Mouse (Mus musculus): Measurements from ENCODE around the gene Pced1b. TPM values are rescaled to one million over a fixed set of nuclear protein-coding genes. Genes with fewer than 3 reads are reported as not detected.
"Not testable (repeated sequence)": the region's sequence is repeated elsewhere in the genome, so short reads cannot be mapped to it uniquely, and the experiment has no call there.

Gene Pced1b
- total and polyA plus RNA-seq, 3 experiments = 6.6 to 41.1 (median 8.8) TPM

GRCm38 (mm10) chr15:97378061-97378460 lies 131.2 kb downstream of the Pced1b start:
- no peak for TF ChIP-seq POLR2AphosphoS5 (IDR thresholded peaks at IDR 0.05; ENCODE audit: insufficient replicate concordance, low read depth, low read length)
- TF ChIP-seq TAL1 (conservative IDR thresholded peaks at IDR 0.05; ENCODE audit: low read depth, low read length) = no peak
- TF ChIP-seq GATA2 (IDR thresholded peaks at IDR 0.05; ENCODE audit: borderline replicate concordance, low read depth, low read length) = no peak
- no peak for TF ChIP-seq CTCF (IDR thresholded peaks at IDR 0.05; ENCODE audit: low read depth, low read length)
- no peak for TF ChIP-seq GATA1 (IDR thresholded peaks at IDR 0.05; ENCODE audit: borderline replicate concordance, low read length)
- H3K4me1 ChIP-seq (ENCODE audit: insufficient read depth, low read depth, low read length) = peaks cover 84% of the 10 kb centered on the region
- peaks cover 28% of the 10 kb centered on the region for H3K36me3 ChIP-seq (replicated peaks)
- DNase-seq (ENCODE audit: low spot score) = no peak
- no peaks in the 10 kb centered on the region for H3K9me3 ChIP-seq (replicated peaks)
- no peak for ATAC-seq (ENCODE audit: extremely low read depth, insufficient number of reproducible peaks, low FRiP score, poor library complexity, severe bottlenecking)
- no peaks in the 10 kb centered on the region for H3K27me3 ChIP-seq (ENCODE audit: insufficient read depth, low read length)
- no peak overlapping the region; the same call in 1 of the 2 replicates for H3K4me3 ChIP-seq (ENCODE audit: low read depth, low read length)

- Histone ChIP-seq H3K4me1 (ENCODE audit: insufficient read depth, low read depth, low read length) (peaks cover 83% of the 10 kb centered on the region), H3K36me3 (replicated peaks) (peaks cover 38% of the 10 kb centered on the region), H3K9me3 (replicated peaks) (no peaks in the 10 kb centered on the region), H3K4me3 (ENCODE audit: low read depth, low read length) (peak overlapping the region; percentile 69), H3K27me3 (ENCODE audit: insufficient read depth, low read length) (no peaks in the 10 kb centered on the region)
- TF ChIP-seq GATA2 (IDR thresholded peaks at IDR 0.05; ENCODE audit: borderline replicate concordance, low read depth, low read length) (no peak), TAL1 (conservative IDR thresholded peaks at IDR 0.05; ENCODE audit: low read depth, low read length) (peak; percentile 98), CTCF (IDR thresholded peaks at IDR 0.05; ENCODE audit: low read depth, low read length) (no peak)
- peak; percentile 65 for DNase-seq (ENCODE audit: low spot score)
- peak; percentile 86 for ATAC-seq (ENCODE audit: extremely low read depth, insufficient number of reproducible peaks, low FRiP score, poor library complexity, severe bottlenecking)
These were observed 132.8 kb downstream of the Pced1b start for GRCm38 (mm10) chr15:97379489-97380304.

- peaks cover 58% of the 10 kb centered on the region for H3K4me1 ChIP-seq (ENCODE audit: insufficient read depth, low read depth, low read length)
- peaks cover 53% of the 10 kb centered on the region for H3K36me3 ChIP-seq (replicated peaks)
These were observed 135.7 kb downstream of the Pced1b start for GRCm38 (mm10) chr15:97382567-97382966.

GRCm38 (mm10) chr15:97383523-97384141 lies 136.7 kb downstream of the Pced1b start:
- ATAC-seq (ENCODE audit: extremely low read depth, insufficient number of reproducible peaks, low FRiP score, poor library complexity, severe bottlenecking) = no peak
- Histone ChIP-seq H3K36me3 (replicated peaks) (peaks cover 57% of the 10 kb centered on the region), H3K27me3 (ENCODE audit: insufficient read depth, low read length) (no peaks in the 10 kb centered on the region), H3K9me3 (replicated peaks) (no peaks in the 10 kb centered on the region), H3K4me3 (ENCODE audit: low read depth, low read length) (no peak overlapping the region; the same call in 1 of the 2 replicates), H3K4me1 (ENCODE audit: insufficient read depth, low read depth, low read length) (peaks cover 50% of the 10 kb centered on the region)
- DNase-seq (ENCODE audit: low spot score) = no peak
- TF ChIP-seq POLR2AphosphoS5 (IDR thresholded peaks at IDR 0.05; ENCODE audit: insufficient replicate concordance, low read depth, low read length) (no peak), GATA1 (IDR thresholded peaks at IDR 0.05; ENCODE audit: borderline replicate concordance, low read length) (no peak), GATA2 (IDR thresholded peaks at IDR 0.05; ENCODE audit: borderline replicate concordance, low read depth, low read length) (no peak), CTCF (IDR thresholded peaks at IDR 0.05; ENCODE audit: low read depth, low read length) (no peak), TAL1 (conservative IDR thresholded peaks at IDR 0.05; ENCODE audit: low read depth, low read length) (no peak)

More at GRCm38 (mm10) chr15:97382567-97382966, 135.7 kb downstream of the Pced1b start:
- no peak for TF ChIP-seq GATA2 (IDR thresholded peaks at IDR 0.05; ENCODE audit: borderline replicate concordance, low read depth, low read length)
- no peak for TF ChIP-seq POLR2AphosphoS5 (IDR thresholded peaks at IDR 0.05; ENCODE audit: insufficient replicate concordance, low read depth, low read length)
- TF ChIP-seq TAL1 (conservative IDR thresholded peaks at IDR 0.05; ENCODE audit: low read depth, low read length) = no peak
- TF ChIP-seq CTCF (IDR thresholded peaks at IDR 0.05; ENCODE audit: low read depth, low read length) = no peak
- TF ChIP-seq GATA1 (IDR thresholded peaks at IDR 0.05; ENCODE audit: borderline replicate concordance, low read length) = no peak
- no peak overlapping the region for H3K4me3 ChIP-seq (ENCODE audit: low read depth, low read length)
- no peaks in the 10 kb centered on the region for H3K9me3 ChIP-seq (replicated peaks)
- DNase-seq (ENCODE audit: low spot score) (no peak), ATAC-seq (ENCODE audit: extremely low read depth, insufficient number of reproducible peaks, low FRiP score, poor library complexity, severe bottlenecking) (no peak)
- no peaks in the 10 kb centered on the region for H3K27me3 ChIP-seq (ENCODE audit: insufficient read depth, low read length)

GRCm38 (mm10) chr15:97384170-97385018 lies 137.5 kb downstream of the Pced1b start:
- H3K27me3 ChIP-seq (ENCODE audit: insufficient read depth, low read length) = no peaks in the 10 kb centered on the region
- H3K9me3 ChIP-seq (replicated peaks) = no peaks in the 10 kb centered on the region
- no peak for TF ChIP-seq GATA1 (IDR thresholded peaks at IDR 0.05; ENCODE audit: borderline replicate concordance, low read length)
- TF ChIP-seq TAL1 (conservative IDR thresholded peaks at IDR 0.05; ENCODE audit: low read depth, low read length) = no peak
- TF ChIP-seq GATA2 (IDR thresholded peaks at IDR 0.05; ENCODE audit: borderline replicate concordance, low read depth, low read length) = no peak
- no peak for TF ChIP-seq CTCF (IDR thresholded peaks at IDR 0.05; ENCODE audit: low read depth, low read length)
- no peak for TF ChIP-seq POLR2AphosphoS5 (IDR thresholded peaks at IDR 0.05; ENCODE audit: insufficient replicate concordance, low read depth, low read length)
- no peak for ATAC-seq (ENCODE audit: extremely low read depth, insufficient number of reproducible peaks, low FRiP score, poor library complexity, severe bottlenecking)
- DNase-seq (ENCODE audit: low spot score) = no peak
- H3K36me3 ChIP-seq (replicated peaks) = peaks cover 57% of the 10 kb centered on the region
- peaks cover 43% of the 10 kb centered on the region for H3K4me1 ChIP-seq (ENCODE audit: insufficient read depth, low read depth, low read length)
- no peak overlapping the region; the same call in 1 of the 2 replicates for H3K4me3 ChIP-seq (ENCODE audit: low read depth, low read length)

- H3K9me3 ChIP-seq (replicated peaks); H3K4me3 ChIP-seq (ENCODE audit: low read depth, low read length); H3K27me3 ChIP-seq (ENCODE audit: insufficient read depth, low read length); DNase-seq (ENCODE audit: low spot score); ATAC-seq (ENCODE audit: extremely low read depth, insufficient number of reproducible peaks, low FRiP score, poor library complexity, severe bottlenecking): not testable (repeated sequence)
- H3K36me3 ChIP-seq (replicated peaks) = peaks cover 57% of the 10 kb centered on the region
- peaks cover 36% of the 10 kb centered on the region for H3K4me1 ChIP-seq (ENCODE audit: insufficient read depth, low read depth, low read length)
These were observed 138.3 kb downstream of the Pced1b start for GRCm38 (mm10) chr15:97385174-97385573.

All from G1E (cell line).